Mouse (Mus musculus) cerebral cortex, adult 2 months (tissue): Measurements from ENCODE around the gene Aff4.

Experiments used
- WGBS: fragments of 180-500 bp; shearing (Covaris S2); methylation state at CpG from one replicate; pipeline ENCODE4 v1.1.7; 2018; 5-methylcytosine and 5-hydroxymethylcytosine counted together

Aff4 gene

DNA sequence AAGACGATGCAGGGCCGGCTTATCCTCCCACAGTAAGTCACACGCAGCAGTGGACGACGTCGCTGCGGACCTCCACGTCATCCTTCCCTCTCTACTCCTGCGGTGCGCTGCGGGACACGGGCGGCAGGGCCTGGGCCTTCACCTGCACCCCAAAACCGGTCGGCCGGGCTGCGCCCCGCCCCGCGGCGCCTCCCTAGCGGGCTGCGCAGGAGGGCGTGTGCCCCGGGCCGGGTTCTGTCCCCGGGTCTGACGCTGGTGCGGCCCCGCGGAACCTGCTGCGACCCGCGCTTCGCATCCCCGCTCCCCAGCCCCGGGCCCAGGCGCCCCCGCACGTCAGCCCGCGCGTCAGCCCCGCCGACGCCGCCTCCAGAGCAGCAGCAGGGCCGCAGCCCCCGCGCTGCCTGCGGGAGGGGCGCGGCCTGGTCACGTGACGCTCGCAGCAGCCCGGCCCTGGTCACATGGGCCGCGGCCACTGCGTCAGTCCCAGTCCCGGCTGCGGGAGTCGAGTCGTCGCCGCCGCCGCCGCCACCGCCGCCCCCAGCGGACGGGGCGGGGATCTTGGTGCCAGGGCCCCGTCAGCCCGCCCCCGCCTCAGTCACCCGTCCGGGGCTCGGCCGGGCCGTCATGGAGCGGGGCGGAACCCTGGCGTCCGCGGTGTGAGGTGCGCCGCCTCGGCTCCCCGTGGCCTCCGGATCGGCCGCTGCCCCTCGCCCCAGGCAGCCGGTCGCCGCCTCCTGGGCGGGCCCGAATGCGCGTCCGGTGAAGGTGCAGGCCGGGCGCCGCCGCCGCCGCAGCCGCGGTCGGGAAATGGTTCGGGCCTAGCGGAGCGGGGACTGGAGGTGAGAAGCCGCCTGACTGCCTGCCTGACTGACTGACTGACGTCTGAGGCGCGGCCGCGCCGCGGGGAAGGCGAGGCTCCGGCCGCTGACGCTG lies at the start of gene Aff4:
Gene Aff4 (plus strand): TSS at position 543 of the 933 bp plus-strand sequence.
- WGBS: under 1% methylated on average over 125 of the region's 127 CpGs

DNA sequence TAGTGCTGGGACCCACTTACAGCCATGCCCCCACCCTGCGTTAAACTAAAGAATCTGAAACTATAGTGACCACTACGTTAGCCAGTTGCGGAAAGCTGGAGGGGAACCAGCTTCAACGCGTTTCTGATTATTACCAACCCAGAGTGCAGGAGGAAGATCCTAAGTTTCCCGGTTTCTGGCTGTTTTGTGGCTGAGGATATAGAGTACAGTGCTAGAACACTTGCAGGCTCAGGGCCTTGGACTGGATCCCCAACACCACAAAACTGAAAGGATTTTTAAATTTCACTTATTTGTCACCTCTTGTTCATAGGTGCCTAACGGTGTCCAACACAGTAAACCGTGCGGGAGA lies 49.5 kb upstream of the Aff4 start:
- WGBS: 47% methylated on average over 9 of the region's 9 CpGs

DNA sequence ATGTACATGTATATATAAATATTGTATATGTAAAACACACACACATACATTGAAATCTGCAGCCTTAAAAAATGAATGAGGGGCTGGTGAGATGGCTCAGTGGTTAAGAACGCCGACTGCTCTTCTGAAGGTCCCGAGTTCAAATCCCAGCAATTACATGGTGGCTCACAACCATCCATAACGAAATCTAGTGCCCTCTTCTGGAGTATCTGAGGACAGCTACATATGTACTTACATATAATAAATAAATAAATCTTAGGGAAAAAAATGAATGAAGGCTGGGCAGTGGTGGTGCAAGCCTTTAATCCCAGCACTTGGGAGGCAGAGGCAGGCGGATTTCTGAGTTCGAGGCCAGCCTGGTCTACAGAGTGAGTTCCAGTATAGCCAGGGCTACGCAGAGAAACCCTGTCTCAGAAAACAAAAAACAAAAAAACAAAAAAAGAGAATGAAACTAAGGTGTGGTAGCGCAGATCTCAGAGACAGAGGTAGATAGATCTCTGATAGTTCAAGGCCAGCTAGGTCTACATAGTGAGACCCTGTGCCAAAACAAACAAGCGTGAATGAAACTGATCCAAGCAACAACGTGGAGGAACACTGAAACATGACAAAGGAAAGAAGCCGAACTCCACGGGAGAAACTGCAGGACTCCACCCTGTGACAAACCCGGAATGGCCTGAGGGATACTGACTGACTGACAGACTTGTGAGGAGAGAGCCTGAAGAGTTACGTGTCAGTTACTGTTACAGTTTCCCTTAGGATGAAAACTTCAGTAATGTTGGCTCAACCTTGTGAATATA lies 46.4 kb upstream of the Aff4 start:
- WGBS: 85% methylated on average over 14 of the region's 14 CpGs

DNA sequence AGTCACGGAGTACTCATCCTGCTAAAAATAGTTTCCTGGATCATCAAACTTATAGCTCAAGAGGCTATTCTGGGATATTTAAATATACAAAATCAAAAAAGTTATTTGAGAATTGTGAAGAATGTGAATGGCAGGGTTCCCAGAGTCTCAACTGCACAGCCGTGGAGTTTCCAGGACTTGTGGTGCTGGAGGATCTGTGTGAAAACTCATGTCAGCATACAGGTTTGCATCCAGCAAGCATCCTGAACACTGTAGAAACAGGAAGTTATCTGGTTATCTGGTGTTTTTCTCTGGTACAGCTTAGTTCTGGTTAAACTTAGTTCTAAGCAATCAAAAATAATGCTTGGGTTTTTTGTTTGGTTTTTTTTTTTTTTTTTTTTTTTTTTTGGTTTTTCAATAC lies 43.7 kb upstream of the Aff4 start:
- 29% methylated on average over 2 of the region's 2 CpGs for whole genome bisulfite sequencing

DNA sequence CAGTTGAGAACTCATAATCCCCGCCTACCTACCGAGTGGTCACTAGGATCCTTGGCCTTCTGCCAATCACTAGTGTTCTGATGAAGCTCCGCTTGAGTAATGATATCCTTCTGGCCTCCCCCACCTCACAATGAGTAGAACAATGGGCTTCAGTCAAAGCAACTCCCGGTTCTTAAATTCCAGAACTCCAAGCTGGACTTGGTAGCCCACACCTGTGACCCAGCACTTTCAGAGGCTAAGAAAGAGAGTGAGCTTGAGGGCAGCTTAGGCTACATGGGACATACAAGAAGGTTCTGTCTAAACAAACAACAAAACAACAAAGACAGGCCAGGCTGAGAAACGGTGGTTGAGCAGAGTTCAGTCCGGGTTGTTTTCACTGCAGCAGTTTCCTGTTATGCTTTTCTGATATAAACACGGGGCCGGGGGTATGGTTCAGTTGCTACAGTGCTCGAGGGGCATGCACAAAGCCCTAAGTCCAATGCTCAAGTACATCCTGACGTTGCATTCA lies 43.0 kb upstream of the Aff4 start:
- WGBS: 53% methylated on average over 10 of the region's 10 CpGs

DNA sequence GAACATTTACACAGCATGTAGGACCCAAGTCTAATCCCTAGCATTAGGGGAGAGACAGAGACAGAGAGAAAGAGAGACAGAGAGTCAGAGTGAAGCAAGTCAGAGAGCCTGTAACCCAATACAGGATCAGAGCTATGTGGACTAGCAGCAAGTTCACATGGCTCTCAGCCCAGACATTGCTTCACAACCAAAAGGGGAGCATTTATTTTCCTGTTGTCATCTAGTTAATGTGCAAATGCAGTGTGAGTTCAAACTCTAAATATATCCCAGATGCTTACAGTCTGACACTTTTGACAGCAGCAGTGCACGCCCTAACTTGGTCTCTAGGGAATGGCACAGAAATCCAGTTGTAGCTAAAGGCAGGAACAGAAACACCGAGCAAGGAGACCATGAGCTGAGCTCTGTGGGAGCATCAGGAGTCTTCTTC lies 41.7 kb upstream of the Aff4 start:
- WGBS: 32% methylated on average over 2 of the region's 2 CpGs

DNA sequence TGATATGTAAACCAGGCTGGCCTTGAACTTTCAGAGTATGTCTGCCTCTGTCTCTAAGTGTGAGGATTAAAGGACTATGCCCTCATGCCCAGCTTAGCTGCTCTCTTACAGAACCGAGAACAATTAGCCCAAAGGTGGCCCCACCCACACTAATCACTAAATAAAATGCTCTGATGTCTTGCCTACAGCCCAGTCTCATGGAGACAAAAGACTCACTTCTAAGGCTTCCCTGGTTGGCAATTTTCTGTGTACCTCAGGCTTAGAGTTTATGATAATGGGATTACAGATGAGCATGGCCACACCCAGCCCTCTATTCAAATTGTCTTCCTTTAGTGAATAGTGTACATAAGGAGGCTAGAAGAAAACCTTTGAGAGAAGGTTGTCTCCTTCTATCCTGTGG lies 39.2 kb upstream of the Aff4 start:
- 58% methylated on average over 1 of the region's 1 CpGs for WGBS

DNA sequence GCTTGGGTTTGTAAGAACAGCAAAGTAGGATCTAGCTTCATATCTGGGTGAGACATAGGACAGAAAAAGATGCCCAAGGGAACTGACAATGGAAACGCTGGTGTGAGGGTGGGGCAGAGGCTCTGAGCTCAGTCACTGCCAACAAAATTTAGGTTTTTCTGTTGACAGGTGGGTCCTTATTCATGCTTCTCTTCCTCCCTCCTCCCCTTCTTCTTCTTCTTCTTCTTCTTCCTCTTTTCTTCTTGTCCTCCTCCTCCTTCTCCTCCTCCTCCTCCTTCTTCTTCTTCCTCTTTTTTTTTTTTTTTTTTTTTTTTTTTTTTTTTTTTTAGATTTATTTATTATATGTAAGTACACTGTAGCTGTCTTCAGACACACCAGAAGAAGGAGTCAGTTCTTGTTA lies 37.8 kb upstream of the Aff4 start:
- WGBS: 96% methylated on average over 1 of the region's 1 CpGs

DNA sequence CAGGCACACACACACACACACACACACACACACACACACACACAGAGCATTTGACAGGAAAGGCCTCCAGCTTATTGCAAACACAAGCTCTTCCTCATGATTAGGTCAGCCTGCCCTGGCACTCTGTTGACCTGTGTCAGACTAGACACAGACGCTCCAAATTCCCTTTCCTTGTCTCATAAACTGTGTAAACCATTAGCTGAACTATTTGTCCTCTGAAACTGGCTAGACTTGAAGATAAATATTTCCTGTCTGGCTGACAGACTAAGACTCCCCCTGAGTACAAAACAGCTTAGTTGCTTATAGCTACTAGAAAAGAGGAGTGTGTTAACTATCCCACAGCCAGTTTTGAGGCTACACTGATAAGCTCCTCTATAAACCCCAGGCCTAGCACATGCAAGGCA lies 35.9 kb upstream of the Aff4 start:
- 67% methylated on average over 1 of the region's 1 CpGs for WGBS

DNA sequence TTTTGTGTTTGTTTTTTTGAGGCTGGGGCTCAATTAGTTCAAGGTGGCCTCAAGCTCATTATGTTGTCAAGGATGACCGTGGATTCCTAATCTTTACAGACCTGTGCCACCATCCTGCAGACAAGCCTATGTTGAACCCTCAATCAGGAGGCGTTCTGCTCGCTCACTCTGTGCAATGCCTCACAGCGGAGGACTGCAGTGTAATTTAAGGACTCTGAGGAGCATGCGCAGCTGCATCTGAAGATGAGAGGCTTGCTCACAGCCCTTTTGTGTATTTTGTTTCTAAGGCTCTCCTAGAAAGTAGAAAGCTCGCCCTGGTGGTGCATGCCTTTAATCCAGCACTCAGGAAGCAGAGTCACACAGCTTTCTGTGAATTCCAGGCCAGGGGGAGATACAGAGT lies 33.6 kb upstream of the Aff4 start:
- 39% methylated on average over 6 of the region's 6 CpGs for WGBS

DNA sequence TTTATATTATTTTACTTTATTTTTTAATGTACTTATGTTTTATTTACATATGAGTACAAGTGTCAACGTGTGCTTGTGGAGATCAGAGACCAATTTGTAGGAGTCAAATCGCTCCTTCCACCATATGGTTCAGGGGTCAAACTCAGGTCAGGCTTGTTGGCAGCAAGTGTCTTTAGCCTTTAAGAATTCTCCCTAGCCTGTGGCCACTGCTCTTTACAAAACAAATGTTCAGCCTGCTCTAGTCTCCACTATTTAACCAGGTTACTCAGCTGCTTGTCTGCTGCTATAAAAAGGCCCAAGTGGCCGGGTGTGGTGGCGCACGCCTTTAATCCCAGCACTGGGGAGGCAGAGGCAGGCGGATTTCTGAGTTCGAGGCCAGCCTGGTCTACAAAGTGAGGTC lies 32.6 kb upstream of the Aff4 start:
- 88% methylated on average over 7 of the region's 7 CpGs for WGBS

DNA sequence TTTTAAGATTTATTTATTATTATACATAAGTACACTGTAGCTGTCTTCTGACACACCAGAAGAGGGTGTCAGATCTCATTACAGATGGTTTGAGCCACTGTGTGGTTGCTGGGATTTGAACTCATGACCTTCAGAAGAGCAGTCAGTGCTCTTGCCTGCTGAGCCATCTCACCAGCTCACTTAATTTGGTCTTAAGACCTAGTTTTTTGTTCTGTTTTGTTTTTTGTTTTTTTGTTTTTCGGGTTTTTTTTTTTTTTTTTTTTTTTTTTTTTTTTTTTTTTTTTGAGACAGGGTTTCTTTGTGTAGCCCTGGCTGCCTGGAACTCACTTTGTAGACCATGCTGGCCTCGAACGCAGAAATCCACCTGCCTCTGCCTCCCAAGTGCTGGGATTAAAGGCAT lies 32.1 kb upstream of the Aff4 start:
- 93% methylated on average over 3 of the region's 3 CpGs for WGBS

DNA sequence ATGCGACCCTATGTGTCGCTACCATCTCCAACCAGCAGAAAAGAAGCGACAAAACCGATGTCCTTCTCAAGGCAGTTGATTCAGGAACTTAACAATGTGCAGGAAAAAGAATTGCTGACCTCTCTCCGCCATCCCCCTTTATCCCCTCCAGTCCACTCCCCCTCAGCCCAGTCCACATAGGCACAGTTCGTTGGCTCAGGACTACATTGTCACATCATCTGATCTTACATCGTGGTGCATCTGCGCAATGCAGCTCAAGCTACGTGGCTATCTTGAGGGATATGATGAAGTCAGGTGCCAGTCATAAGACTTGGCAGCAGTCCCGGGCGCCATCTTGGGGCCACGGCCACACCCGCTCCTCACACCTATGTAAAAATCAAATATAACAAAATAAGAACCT lies 30.8 kb upstream of the Aff4 start:
- WGBS: 96% methylated on average over 13 of the region's 13 CpGs

DNA sequence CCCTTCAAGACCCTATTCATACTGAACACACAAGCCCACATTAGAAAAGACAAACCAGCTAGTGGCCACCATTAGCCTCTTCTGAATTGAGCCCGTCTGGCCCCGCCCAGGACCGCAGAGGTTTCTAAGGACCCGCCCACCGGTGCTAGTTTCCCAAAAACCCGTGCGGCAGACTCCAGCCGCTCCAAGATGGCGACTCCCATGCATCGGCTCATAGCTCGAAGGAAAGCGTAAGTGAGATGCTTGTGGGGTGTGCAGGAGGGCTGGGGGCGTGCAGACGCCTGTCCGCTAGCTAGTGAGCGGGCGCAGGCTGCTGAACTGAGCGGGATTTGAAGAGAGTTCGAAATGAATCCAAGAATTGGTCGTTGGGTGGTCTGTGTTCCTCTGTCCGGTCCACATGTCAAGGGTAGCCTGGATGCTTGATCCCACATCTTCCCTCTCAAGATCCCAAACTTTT lies 26.1 kb upstream of the Aff4 start, which contains the start of gene Zcchc10:
Gene Zcchc10 (plus strand): TSS at position 168 of the 457 bp plus-strand sequence.
- under 1% methylated on average over 21 of the region's 21 CpGs for WGBS

DNA sequence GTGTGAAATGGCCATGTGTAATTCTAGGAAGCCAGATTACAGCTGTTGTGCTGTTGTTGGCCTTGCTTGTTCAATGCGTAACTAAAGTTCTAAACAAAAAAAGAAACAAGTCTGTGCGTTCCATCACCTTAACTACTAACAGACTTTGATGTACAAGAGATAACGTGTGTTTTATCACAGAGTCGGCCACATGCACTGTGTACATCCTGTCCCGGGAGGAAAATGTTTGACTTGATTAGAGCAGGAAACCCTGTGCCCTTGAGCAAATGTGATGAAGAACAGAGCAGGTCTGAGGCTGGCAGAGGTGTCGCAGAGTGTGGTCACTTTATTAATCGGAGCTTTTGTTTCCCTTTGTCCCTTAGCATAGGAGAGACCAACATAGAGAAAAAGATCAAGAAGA lies 20.3 kb upstream of the Aff4 start:
- 85% methylated on average over 7 of the region's 7 CpGs for WGBS

DNA sequence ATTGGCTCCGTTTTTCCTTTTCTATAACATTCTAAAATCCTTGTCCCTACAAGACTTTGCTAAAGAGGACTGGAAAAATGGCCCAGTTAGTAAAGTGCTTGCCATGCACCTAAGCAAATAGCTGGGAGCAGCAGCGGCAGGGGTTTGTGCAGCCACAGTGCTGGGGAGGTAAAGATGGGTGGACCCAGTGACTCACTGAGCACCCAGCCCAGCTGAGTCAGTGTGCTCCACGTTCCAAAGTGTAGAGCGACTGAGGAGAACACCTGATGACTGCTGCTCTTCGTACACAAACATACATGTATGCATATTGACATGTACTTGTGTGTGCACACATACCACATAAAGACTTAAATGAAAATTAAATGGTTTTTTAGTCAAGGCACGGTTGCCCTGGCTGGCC lies 19.5 kb upstream of the Aff4 start:
- 86% methylated on average over 6 of the region's 6 CpGs for WGBS

DNA sequence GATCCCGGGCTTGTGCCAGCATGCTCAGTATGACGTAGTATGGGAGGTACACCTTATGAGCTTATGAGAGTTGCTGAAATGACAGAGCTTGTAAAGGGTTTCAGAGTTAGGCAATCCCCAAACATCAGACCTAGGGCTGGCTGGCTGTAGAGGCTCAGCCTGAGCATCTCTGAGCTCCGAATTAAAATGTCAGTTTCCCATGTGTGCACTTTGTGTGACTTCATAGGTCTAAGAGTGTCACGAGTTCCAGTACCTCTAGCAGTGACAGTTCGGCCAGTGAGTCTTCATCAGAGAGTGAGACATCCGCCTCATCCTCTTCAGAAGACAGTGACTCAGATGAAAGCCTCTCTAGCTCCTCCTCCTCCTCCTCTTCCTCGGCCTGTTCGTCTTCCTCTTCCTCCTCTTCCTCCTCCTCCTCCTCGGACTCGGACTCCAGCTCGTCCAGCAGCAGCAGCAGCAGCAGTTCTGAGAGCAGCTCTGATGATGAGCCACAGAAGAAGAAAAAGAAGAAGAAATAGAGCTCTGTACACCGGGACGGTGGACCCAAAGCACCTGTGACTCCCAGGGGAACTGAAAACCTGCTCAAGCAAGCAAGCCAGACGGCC lies 18.5 kb upstream of the Aff4 start:
- 85% methylated on average over 14 of the region's 14 CpGs for WGBS

DNA sequence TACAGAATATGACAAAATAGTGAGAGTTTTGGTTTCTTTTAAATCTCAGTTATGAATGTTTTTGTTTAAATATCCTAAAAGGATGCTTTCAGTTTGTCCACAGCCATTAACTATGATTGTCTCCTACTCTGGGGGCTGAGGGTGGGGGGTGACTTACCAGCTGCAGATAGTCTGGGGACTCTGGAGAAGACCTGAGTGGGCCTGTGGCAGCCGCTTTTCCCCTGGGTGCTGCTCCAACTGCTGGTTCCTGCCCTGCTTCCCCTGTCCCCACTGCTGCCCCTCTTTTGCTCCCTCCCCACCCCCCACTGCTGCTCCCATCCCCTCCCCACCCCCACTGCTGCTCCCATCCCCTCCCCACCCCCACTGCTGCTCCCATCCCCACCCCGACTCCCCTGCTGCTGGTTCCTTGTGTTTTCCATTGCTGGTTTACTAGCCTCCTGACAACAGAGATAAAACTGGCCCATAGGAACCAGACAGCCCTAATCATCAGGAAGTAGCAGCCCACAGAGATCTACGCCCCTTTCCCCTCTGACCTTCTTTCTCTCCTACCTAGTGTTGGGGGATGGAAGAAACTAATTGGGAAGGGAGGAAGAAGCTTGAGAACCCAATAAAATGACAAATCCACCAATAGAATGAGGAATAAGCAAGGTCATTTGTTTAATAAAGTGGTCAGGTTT lies 15.0 kb upstream of the Aff4 start:
- 82% methylated on average over 3 of the region's 3 CpGs for WGBS

DNA sequence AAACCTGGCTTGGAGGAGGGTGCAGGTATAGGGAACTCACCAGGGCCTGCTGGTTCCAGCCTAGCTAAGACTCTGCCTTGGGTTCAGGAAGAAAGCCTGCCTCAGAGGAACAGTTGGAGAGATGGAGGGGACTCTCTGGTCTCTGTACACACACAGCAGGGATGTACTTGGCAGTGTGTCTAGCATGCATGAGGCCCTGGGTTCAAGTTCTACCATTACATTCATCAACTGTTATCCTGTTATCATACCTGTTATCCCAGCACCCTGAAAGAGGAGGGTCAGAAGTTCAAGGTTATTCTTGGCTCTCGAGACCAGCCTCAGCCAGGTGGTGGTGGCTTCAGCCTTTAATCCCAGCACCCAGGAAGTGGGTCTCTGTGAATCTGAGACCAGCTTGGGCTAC lies 13.7 kb upstream of the Aff4 start:
- 91% methylated on average over 1 of the region's 1 CpGs for WGBS

DNA sequence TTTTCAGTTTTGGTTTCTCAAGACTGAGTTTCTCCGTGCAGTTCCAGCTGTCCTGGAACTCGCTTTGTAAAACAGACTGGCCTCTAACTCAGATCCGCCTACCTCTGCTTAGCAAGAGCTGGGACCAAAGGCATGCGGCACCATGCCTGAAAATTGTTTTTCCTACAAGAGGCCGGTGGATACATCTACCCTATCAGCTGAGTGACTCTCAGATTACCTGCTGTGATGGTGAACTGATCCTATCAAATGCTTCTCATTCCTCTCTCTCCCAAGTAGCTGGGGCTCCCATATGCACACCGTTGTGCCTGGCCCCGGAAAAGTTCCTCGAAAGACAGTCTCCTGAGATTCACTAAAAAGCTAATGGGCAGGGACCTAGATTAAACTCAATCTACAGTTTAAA lies 12.9 kb upstream of the Aff4 start:
- WGBS: 68% methylated on average over 8 of the region's 8 CpGs

DNA sequence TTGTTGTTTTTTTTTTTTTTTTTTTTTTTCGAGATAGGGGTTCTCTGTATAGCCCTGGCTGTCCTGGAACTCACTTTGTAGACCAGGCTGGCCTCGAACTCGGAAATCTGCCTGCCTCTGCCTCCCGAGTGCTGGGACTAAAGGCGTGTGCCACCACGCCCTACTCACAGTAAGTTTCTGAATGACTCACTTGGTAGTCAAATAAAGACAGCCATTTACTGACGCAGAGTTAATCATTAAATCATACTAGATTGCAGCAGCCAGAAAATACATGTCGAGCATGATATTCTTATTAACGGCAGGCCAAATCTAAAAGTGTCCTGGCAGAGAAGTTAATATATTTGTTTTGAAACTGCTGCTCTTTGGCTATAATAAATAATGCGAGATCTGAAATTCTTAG lies 9.6 kb upstream of the Aff4 start:
- WGBS: 89% methylated on average over 10 of the region's 10 CpGs

DNA sequence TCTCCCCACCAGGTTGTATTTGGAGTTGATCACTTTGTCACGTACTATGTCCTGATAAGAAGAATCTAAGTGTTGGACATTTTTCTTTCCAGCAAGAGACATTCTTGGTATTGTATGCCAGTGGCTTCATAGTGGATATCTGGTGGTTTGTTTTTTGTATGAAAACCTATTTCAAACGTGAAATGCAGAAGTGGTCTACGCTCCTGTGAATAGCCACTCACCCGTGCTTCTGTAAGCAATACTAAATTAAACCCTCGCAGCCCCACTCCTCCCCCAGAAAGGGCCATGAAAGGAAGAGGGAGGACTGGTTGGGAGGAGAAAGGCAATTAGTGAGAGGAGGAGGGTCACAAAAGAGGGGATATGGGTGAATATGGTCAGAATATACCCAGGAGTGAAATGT lies 7.9 kb upstream of the Aff4 start:
- WGBS: 47% methylated on average over 5 of the region's 5 CpGs
